15 mouse cellular contexts compared by ENCODE assay signal in genomic region chr8:121880818-121881217, GRCm38 (mm10). TPM values are rescaled to one million over a fixed set of nuclear protein-coding genes. Genes with fewer than 3 reads are reported as not detected.
A peak's percentile ranks its signal among the peaks of the same experiment; 100 is the strongest.
DNase-seq lines count a peak whose midpoint lies in the region; ATAC-seq lines count a peak whose summit lies in the region.
"Had no signal": no experiment of that assay in that cellular context is flagged by ENCODE, and none has a peak within 500 bp of the region (broad histone marks: within the 10 kb centered on the region; RNA-seq: fewer than 3 reads in every experiment).

No protein-coding gene starts in this region.

- no peak overlapping the region for H3K9ac ChIP-seq in kidney, embryonic 14.5 days (ENCODE audit: low read depth, low read length)
- H3K9ac ChIP-seq: embryonic facial prominence, embryonic 15.5 days; limb, embryonic 13.5 days had no signal

- peaks cover 45% of the 10 kb centered on the region for H3K36me3 ChIP-seq in heart, embryonic 10.5 days
- peaks cover 43% of the 10 kb centered on the region for H3K36me3 ChIP-seq in kidney, embryonic 14.5 days (ENCODE audit: control insufficient read depth, insufficient read depth, low read length)

- DNase-seq in heart, embryonic 10.5 days (ENCODE audit: low spot score): no peak
- no peak for DNase-seq in heart, adult 18-20 months
- peak; percentile 19 to 35 for DNase-seq in kidney, adult 8-10 months
- DNase-seq in retina, postnatal 1 day: peak; percentile 50
- no peak for DNase-seq in retina, embryonic 14.5 days (ENCODE audit: low spot score)
- no peak for DNase-seq in cerebellum, postnatal 36 days
- DNase-seq in cerebellum, adult 8-10 months: no peak
- DNase-seq: adrenal gland, postnatal 14 days; cerebellum, adult 9-10 months; gastrocnemius, postnatal 14 days had no signal

- H3K27ac ChIP-seq in heart, embryonic 10.5 days: 0 out of 2 replicates have a peak overlapping the region, but pooled peaks have one; percentile 18
- H3K27ac ChIP-seq in kidney, embryonic 14.5 days (ENCODE audit: low read depth, low read length): no peak overlapping the region
- H3K27ac ChIP-seq: embryonic facial prominence, embryonic 15.5 days; hindbrain, embryonic 10.5 days; limb, embryonic 13.5 days; midbrain, embryonic 10.5 days had no signal

- H3K27me3 ChIP-seq in heart, embryonic 10.5 days (ENCODE audit: insufficient read depth, poor library complexity, severe bottlenecking): 0 out of 2 replicates have a peak, but pooled peaks cover 5% of the 10 kb centered on the region
- H3K27me3 ChIP-seq in kidney, embryonic 14.5 days (ENCODE audit: control insufficient read depth, insufficient read depth, low read length): no peaks in the 10 kb centered on the region
- H3K27me3 ChIP-seq: embryonic facial prominence, embryonic 15.5 days; limb, embryonic 13.5 days had no signal

- no peak for ATAC-seq in kidney, embryonic 14.5 days (ENCODE audit: low FRiP score, low TSS enrichment)

- no peaks in the 10 kb centered on the region for H3K9me3 ChIP-seq in heart, embryonic 10.5 days
- H3K9me3 ChIP-seq in kidney, embryonic 14.5 days (ENCODE audit: control insufficient read depth, low read length): no peaks in the 10 kb centered on the region
- H3K9me3 ChIP-seq: embryonic facial prominence, embryonic 15.5 days; hindbrain, embryonic 10.5 days; limb, embryonic 13.5 days; midbrain, embryonic 10.5 days had no signal

- no peak overlapping the region for H3K4me2 ChIP-seq in kidney, embryonic 14.5 days (replicated peaks; ENCODE audit: low read depth, low read length)
- H3K4me2 ChIP-seq: embryonic facial prominence, embryonic 15.5 days; limb, embryonic 13.5 days had no signal

- 45% methylated on average over 1 of the region's 1 CpGs for WGBS in heart, embryonic 10.5 days
- WGBS in kidney, embryonic 14.5 days: 24% methylated on average over 1 of the region's 1 CpGs

- peaks cover 22% of the 10 kb centered on the region for H3K4me1 ChIP-seq in heart, embryonic 10.5 days
- H3K4me1 ChIP-seq in kidney, embryonic 14.5 days (ENCODE audit: control insufficient read depth, insufficient read depth, low read length): 0 out of 2 replicates have a peak, but pooled peaks cover 1% of the 10 kb centered on the region
- H3K4me1 ChIP-seq: midbrain, embryonic 10.5 days had no signal

- H3K4me3 ChIP-seq in heart, embryonic 10.5 days: no peak overlapping the region
- no peak overlapping the region for H3K4me3 ChIP-seq in kidney, embryonic 14.5 days (ENCODE audit: low read length)
- H3K4me3 ChIP-seq: embryonic facial prominence, embryonic 15.5 days; hindbrain, embryonic 10.5 days; limb, embryonic 13.5 days; midbrain, embryonic 10.5 days had no signal

RNA-seq across cellular contexts. Expression of gene Slc7a5, which starts 26.7 kb away (rescaled TPM):
- 18.7 and 20.9 TPM in 2 replicates for polyA plus RNA-seq in heart, embryonic 10.5 days (2016; fragmentation: Nextera tagmentation; extraction: Ambion mirVana)
- total RNA-seq in heart, adult 18-20 months (2021): 1 to 10 TPM; 4.1 to 4.8 TPM
- 16.8 and 25.9 TPM in 2 replicates for polyA plus RNA-seq in kidney, embryonic 14.5 days (2014; fragmentation: Nextera tagmentation; extraction: Ambion mirVana)

RNA-seq across cellular contexts. Expression of gene Klhdc4, which starts 51.4 kb away (rescaled TPM):
- 44.3 and 54.4 TPM in 2 replicates for polyA plus RNA-seq in heart, embryonic 10.5 days (2016; fragmentation: Nextera tagmentation; extraction: Ambion mirVana)
- total RNA-seq in heart, adult 18-20 months (2021): 10 to 100 TPM; 12.0 to 13.7 TPM
- polyA plus RNA-seq in kidney, embryonic 14.5 days (2014; fragmentation: Nextera tagmentation; extraction: Ambion mirVana): 35.7 and 44.4 TPM in 2 replicates

Comparison
In these comparisons a context has a peak if more than half of its experiments do, and no peak if none do; other contexts are left out.
1. DNase-seq: peak in kidney, adult 8-10 months (2 of 2) and retina, postnatal 1 day (single experiment); none in heart, embryonic 10.5 days (single experiment), heart, adult 18-20 months (0 of 2), retina, embryonic 14.5 days (single experiment), cerebellum, postnatal 36 days (0 of 2) and cerebellum, adult 8-10 months (single experiment).